Mouse (Mus musculus) brain, embryonic 18.5 days (tissue): ENCODE measurements around the gene Elac2.

ENCODE experiments used
- DNase-seq: peaks from one replicate; pipeline ENCODE4 v3.0.0-alpha.2; 2012; ENCODE audit warnings: low read depth, low spot score

The Elac2 gene

DNA sequence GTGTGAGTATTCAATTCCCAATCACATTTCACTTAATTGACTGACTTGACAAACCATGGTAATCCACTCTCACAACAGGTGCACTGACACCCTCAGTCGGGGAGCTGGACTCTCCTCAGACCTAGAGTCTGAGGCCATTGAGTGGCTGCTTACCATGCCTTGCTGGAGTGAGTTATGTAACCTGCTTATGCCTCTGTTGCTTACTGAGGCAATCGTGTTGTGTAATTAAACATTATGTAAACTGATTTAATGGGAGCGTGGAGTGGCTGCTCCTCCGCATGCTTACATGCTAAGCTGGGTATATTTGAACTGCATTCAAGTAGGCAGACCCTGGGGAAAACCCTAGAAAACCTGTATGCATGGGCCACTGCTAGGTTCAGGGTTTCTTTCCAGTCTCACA, 41.9 kb downstream of the Elac2 start:
- no peak for DNase-seq

GRCm38 (mm10) chr11:65022771-65023170, 43.9 kb downstream of the Elac2 start:
- DNase-seq = no peak

DNA sequence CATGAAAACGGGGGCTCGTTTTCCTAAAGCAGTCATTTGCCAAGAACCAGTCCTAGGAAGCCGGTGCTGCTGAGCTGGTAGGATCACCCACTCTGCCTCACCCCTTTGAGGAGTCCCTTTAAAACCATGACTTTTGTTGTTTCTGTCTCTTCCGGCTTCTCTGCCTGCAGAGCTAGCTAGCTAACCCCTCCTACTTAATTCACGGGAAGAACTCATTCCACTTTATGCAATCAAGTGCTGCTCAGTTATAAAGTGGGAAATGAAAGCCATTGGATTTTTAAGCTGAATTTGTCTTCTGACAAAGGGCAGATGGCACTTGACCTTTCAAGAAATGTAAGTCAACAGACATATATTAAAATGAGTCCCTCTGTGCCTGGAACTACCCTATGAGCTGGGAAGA, 49.2 kb downstream of the Elac2 start:
- no peak for DNase-seq

DNA sequence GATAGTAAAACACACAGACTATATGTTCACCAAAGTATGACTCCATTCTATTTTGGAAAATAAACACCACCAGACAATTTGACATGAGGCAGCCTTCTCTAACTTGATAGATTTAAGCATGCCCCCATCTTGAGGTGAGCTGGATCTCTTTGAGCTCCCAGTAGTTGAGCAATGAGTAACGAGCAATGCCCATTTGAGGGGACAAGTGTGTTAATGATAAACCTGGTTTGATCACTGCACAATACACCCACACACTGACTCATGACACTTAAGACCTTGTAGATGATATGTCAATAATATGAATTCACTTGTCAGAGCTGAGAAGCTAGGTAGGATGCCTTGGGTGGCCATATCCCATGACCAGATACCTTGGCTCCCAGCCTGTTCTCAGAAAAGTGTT, 51.4 kb downstream of the Elac2 start:
- no peak for DNase-seq

DNA sequence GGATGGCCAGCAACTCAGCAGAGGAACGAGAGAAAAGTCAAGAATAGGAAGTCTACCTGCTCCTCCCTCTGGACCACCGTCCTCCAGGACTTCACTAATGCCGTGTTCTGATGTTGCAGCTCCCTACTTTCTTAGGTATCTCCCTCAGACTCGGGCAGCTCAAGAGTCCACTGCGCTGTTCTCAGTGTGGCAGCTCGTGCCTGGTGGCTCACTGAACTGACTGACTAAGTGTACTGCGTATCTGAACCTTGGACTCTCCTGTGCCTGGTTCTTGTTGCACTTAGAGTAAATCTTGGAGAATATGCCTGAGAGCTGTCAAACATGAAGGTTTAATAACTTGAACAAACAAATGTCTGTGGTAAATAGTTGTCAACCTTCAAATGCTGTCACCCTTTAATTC, 53.4 kb downstream of the Elac2 start:
- no peak for DNase-seq

- DNase-seq = no peak
These were observed 60.2 kb downstream of the Elac2 start for GRCm38 (mm10) chr11:65038996-65039395.

GRCm38 (mm10) chr11:65039517-65040095, 60.8 kb downstream of the Elac2 start:
- no peak for DNase-seq

- no peak for DNase-seq
These were observed 61.7 kb downstream of the Elac2 start for GRCm38 (mm10) chr11:65040556-65040955.

DNA sequence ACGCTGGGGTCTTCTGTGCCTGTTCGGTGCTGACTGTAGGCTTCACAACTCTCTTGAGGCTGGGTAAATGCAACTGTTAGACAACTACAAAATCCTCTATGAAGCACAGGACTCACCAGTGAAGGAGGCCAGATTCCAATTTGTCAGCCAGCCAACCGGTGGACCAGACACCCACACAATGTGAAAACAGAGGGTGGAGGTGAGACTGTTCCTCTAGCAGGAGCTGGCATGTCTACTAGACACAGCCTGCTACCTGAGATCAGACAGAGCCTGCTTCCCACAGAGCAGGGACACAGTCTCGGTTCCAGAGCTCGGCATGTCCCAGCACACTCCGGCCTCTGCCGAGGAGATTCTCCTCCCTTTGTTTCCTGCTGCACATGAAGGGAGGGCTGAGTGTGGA, 70.3 kb downstream of the Elac2 start:
- no peak for DNase-seq

- DNase-seq = no peak
These were observed 72.0 kb downstream of the Elac2 start for GRCm38 (mm10) chr11:65050819-65051218.
